Mouse (Mus musculus) mouse embryonic stem cell (cell line): ENCODE data around the gene Dnajb5.

Source experiments
- in situ Hi-C, 2 experiments: fragments of 300-500 bp; cut with MboI; formaldehyde crosslinking; loops; 1 replicate in 1 of 2; 3 replicates in 1 of 2; pipeline ENCODE4 v1.14.3; 2019 to 2020; ENCODE audit warnings: low sequenced_read_pairs in 2 of 2, low pct_unique_long_range_greater_than_20kb in 1 of 2, mixed read lengths in 1 of 2; ENCODE audit not compliant: unreplicated experiment in 1 of 2

The Dnajb5 gene

GRCm38 (mm10) chr4:42932229-42932969, 17.2 kb upstream of the Dnajb5 start:
- in situ Hi-C loops: no loop called here

DNA sequence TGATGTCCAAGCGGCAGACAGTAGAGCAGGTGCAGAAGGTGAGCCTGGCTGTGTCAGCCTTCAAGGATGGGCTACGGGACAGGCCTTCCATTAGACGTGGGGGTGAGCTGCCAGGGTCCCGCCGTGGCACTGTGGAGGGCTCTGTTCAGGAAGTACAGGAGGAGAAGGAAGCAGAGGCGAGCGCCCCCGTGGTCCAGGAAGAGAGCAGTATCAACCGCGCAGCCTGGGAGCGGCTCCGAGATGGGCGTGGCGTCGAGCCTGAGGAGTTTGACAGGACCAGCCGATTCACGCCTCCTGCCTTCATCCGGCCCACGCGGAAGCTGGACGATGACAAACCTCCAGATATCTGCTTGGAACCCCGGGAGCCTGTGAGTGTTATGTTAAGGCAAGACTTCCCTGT, 16.0 kb upstream of the Dnajb5 start:
- in situ Hi-C loops: no loop called here

GRCm38 (mm10) chr4:42941396-42941795, 8.2 kb upstream of the Dnajb5 start:
- in situ Hi-C loops: no loop called here

DNA sequence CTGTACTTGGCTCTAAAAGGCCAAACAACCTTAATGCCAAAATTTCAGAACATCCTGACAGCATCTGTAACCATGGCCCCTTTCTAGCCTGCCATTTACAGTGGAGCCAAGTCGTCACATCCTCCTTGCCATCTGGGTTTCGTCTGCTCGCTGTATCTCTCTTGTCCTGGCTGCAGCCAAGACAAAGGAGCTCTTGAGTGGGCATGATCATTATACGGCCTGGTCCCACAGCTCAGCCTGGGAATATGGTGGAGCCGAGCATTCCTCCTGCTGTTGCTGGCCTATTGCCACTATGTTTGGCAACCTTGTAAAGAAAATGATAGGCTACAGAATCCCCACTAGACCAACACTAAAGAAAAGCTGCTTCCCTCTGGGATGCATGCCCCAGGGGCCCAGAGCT, 6.3 kb upstream of the Dnajb5 start:
- in situ Hi-C loops: no loop called here

DNA sequence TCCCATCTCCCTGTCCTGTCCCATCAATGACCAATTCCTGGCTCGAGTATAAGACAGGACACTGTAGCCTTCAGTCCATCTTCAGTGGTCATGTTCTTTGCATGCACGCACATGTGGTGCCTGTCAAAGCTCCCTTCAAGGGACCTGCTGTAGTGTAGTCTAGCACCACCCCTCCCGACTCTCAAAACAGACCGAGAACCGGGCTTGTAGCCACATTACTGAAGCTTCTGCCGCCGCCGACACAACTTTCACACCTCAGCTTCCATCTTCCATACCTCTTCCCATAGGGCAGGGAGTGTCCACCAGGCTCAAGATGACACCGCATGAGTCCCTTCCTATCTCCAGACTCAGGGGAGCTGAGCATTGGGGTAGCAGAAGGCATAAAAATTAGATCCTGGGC, 5.4 kb upstream of the Dnajb5 start:
- in situ Hi-C loops: no loop called here

DNA sequence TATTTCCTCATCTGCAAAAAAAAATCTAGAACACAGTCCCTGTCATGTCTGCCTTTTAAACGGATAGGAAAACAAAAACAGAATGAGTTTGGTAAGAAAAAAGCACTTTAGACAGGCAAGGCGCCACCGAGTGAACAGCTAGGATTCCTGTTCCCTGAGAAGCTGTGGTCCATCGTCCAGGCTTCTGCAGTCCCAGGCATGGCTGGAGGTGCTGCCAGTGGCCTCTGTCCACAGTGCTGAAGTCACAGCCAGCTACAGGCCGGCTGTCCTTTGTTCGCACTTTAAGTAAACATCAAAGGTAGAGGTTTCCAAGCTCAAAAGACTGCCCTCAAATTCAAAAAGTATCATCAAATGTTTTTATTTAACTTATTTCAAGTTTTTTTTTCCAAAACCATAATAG, 4.6 kb upstream of the Dnajb5 start:
- in situ Hi-C loops: no loop called here

- in situ Hi-C loops: no loop called here
These were observed 4.2 kb upstream of the Dnajb5 start for GRCm38 (mm10) chr4:42945445-42945844.

DNA sequence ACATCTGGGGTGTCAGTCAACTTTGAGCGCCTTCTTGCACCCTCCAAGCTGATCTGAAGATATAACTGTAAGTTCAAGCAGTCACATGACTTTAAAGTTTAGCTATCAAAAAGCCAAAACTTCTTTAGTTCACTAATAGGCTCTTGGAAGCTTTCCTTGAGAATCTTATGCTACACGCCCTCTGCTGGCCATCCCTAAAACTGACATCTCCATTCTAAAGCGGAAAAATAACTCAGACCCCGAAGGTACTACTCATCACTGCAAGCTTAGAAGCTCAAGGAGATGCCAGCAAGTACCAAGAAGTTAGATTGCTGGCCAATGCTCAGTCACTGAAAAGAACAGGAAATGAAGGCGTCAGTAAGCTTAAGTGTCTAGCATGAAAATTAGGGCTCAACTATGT, 3.7 kb upstream of the Dnajb5 start:
- in situ Hi-C loops: no loop called here

DNA sequence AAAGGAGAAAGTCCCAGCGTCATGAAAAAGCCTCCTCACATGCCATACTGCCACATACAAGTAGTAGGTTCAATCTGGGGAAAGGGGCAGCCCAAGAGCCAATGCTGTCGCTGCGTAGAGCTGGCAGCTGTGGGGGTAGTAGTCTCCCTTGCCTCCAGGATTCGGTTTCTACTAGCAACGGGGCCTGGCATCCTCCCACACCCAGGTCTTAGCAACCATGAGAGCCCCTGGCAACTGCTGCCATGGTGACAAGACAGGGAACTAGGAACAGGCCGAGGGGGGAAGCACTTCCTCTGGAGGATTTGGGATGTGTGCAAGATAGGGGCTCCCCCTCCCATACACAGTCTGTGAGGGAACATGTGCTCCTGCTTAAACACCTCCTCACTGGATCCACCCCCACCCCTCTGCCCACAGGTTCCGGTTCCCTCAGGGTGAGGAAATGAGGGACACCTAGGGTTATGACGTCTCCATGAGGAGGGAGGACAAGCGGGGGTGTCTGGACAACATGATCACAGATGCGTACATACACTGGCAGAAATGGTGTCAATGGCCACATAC, 2.8 kb upstream of the Dnajb5 start:
- in situ Hi-C loops: no loop called here

GRCm38 (mm10) chr4:42948527-42948926, 1.1 kb upstream of the Dnajb5 start:
- in situ Hi-C loops: no loop called here

- in situ Hi-C loops: no loop called here
These were observed 451 bp upstream of the Dnajb5 start for GRCm38 (mm10) chr4:42949051-42949675.

GRCm38 (mm10) chr4:42950065-42950558, 498 bp downstream of the Dnajb5 start:
- in situ Hi-C loops: no loop called here

DNA sequence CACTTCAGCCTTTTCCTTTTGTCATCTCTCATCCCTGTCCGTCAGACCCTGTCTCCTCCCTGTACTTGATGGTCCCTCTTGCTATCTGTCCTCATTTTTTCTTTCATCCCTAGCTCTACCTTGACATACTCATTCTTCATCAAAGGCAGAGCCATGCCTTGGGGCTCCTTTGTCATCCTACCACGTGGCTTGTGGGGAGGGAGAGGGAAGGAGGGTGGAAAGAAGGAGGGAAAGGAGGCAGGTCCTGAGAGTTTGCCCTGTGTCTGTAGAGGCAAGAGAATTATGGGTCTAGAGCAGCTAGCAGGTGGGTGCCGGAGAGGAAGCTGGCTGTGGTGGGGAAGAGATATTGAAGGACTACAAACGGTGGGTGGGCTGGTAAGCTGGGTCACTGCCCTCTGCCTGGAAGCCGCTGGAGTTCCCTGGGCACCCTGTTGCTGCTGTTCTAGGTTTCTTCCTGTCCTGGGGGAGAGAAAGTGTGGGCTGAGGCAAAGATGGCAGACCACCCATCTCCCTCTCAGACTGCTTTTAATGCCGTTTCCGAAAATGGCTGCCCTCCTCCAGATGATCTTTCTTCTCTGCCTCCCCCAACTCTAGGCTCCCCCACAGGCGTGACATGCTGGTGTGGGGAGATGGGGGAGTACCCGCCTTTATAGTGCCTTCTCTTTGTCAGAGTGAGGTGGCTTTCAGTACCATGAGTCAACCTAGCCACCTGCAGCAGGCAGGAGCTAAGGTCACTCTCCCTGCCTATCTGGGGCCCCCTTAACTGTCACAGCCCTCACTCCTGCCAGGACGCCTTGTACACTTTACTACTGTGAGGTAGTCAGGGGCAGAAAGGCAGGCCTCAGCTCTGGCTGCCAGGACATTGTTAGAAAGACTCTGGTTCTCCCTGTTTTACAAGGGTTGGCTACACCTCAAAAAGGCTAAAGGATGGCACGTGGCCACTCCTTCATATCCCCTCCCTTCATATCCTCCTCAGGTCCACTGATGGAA, 1.9 kb downstream of the Dnajb5 start:
- in situ Hi-C loops: no loop called here

GRCm38 (mm10) chr4:42952563-42952962, 2.9 kb downstream of the Dnajb5 start:
- in situ Hi-C loops: no loop called here

DNA sequence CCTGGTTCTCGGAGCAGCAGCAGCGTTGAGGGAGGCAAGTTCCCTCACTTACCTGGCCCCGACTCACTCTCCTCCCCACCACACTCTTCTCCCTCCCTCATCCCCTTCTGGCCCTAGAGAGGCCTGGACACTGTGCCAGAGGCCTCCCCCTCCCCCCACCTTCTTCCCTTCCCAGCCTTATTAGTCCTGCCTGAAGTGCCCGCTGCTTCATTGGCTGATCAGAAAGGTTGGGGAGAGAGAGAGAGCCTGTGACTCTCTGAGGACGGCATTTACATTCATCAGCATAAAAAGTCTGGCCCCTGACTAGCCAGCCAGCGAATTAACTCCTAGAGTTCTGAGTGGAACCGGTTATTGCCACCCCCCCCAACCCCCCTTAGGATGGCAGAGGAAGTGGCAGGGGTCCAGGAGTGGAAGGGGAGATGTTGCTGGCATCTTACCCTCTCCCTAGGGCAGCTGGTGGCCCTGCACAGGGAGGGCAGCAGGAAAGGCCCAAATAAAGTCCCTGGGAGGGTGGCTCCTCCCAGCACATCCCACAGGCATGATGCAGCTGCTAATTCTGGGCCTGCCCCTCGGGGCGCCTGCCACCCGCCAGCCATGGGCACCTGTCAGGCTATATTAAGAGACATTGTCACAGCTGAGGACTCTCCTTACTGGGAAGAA, 4.0 kb downstream of the Dnajb5 start:
- in situ Hi-C loops: no loop called here

DNA sequence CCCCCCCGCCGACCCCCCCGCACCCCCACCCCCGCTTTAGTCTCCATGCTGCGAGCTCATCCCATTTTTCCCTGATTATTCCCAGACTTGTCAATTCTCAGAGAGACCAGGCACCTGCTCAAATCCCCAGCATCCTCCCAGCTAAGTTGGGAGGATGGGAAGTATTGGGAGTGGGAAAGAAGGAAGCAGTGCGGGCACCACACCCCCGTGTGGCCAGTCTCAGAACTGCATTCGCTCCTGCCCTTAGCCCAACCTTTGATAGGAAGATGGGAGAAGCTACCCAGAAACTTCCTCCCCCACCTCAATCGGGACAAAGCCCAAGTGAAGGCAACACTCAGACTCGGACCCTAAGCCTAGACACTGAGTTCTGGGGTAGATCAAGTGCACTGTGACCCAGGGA, 4.7 kb downstream of the Dnajb5 start:
- in situ Hi-C loops: no loop called here

GRCm38 (mm10) chr4:42955200-42955599, 5.6 kb downstream of the Dnajb5 start:
- in situ Hi-C loops: no loop called here

GRCm38 (mm10) chr4:42956581-42956980, 7.0 kb downstream of the Dnajb5 start:
- in situ Hi-C loops: no loop called here
